In the genomic region with DNA sequence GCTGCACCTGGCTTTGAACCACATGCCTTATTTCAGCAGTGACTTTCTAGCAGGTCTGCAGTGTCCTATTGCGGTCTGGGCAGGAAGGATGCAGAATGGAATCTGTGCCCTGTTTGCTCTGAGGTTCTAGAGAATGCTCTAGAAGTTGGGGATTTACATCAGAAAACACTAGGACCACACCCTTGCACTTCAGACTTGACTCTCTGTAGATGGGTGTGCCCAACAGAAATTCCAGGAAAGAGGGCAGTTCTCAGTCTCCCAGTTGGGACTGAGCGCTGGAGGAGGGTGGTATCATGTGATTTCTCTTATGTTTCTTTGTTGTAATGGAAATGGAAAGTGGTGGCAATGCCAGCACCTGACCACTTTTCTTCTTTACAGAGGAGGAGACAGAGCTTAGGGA, we compare ENCODE assay signal across 20 mouse cellular contexts. TPM values are rescaled to one million over a fixed set of nuclear protein-coding genes. Genes with fewer than 3 reads are reported as not detected.
DNase-seq lines count a peak whose midpoint lies in the region; ATAC-seq lines count a peak whose summit lies in the region.
"Had no signal": no experiment of that assay in that cellular context is flagged by ENCODE, and none has a peak within 500 bp of the region (broad histone marks: within the 10 kb centered on the region; RNA-seq: fewer than 3 reads in every experiment).

No protein-coding gene starts in this region.

- H3K27ac ChIP-seq in midbrain, embryonic 10.5 days (replicated peaks): peak overlapping the region; percentile 15; the same call in 1 of the 2 replicates
- no peak overlapping the region for H3K27ac ChIP-seq in midbrain, embryonic 15.5 days
- peak overlapping the region; percentile 78 for H3K27ac ChIP-seq in embryonic facial prominence, embryonic 10.5 days (replicated peaks)
- peak overlapping the region; percentile 94 for H3K27ac ChIP-seq in limb, embryonic 12.5 days
- H3K27ac ChIP-seq: gastrocnemius, adult 2 months; heart, embryonic 13.5 days; hindbrain, postnatal 0 days; liver, embryonic 15.5 days had no signal

- H3K27me3 ChIP-seq in midbrain, embryonic 10.5 days (ENCODE audit: low read depth, poor library complexity, severe bottlenecking): peaks cover 37% of the 10 kb centered on the region
- H3K27me3 ChIP-seq in midbrain, embryonic 15.5 days (replicated peaks): peaks cover 10% of the 10 kb centered on the region
- H3K27me3 ChIP-seq in embryonic facial prominence, embryonic 10.5 days (replicated peaks; ENCODE audit: low read depth, poor library complexity, severe bottlenecking): peaks cover 9% of the 10 kb centered on the region; the same call in 1 of the 2 replicates
- H3K27me3 ChIP-seq in limb, embryonic 12.5 days: no peaks in the 10 kb centered on the region
- H3K27me3 ChIP-seq: embryonic facial prominence, embryonic 15.5 days; heart, embryonic 13.5 days; stomach, embryonic 15.5 days had no signal

- no peak for ATAC-seq in midbrain, embryonic 15.5 days (replicated peaks)
- ATAC-seq in limb, embryonic 12.5 days (ENCODE audit: insufficient number of reproducible peaks, insufficient read depth, low FRiP score, low TSS enrichment, low read depth): no peak
- ATAC-seq: hindbrain, postnatal 0 days had no signal

- no peak overlapping the region for H3K4me2 ChIP-seq in midbrain, embryonic 15.5 days
- peak overlapping the region; percentile 40 for H3K4me2 ChIP-seq in limb, embryonic 12.5 days
- H3K4me2 ChIP-seq: embryonic facial prominence, embryonic 15.5 days; heart, embryonic 13.5 days; liver, embryonic 15.5 days; stomach, embryonic 15.5 days had no signal

- DNase-seq in midbrain, embryonic 10.5 days (ENCODE audit: low spot score): no peak
- no peak for DNase-seq in embryonic facial prominence, embryonic 10.5 days (ENCODE audit: low spot score)
- DNase-seq in Muller cell, postnatal 12 days (ENCODE audit: inconsistent ontology term): no peak
- no peak for DNase-seq in adrenal gland, postnatal 36 days
- DNase-seq in adrenal gland, postnatal 25 days: no peak
- DNase-seq: adrenal gland, adult 2 months; cerebellum, adult 9-11 months; gastrocnemius, adult 2 months; kidney, adult 8-10 months; kidney, postnatal 25 days; right cerebral cortex, postnatal 25 days; thymus, adult 2 months had no signal

- H3K36me3 ChIP-seq in midbrain, embryonic 10.5 days: no peaks in the 10 kb centered on the region
- no peaks in the 10 kb centered on the region for H3K36me3 ChIP-seq in midbrain, embryonic 15.5 days (replicated peaks)
- no peaks in the 10 kb centered on the region for H3K36me3 ChIP-seq in embryonic facial prominence, embryonic 10.5 days (replicated peaks)
- H3K36me3 ChIP-seq in limb, embryonic 12.5 days: no peaks in the 10 kb centered on the region
- H3K36me3 ChIP-seq: embryonic facial prominence, embryonic 15.5 days; G1E; heart, embryonic 13.5 days; liver, embryonic 15.5 days; stomach, embryonic 15.5 days had no signal

- WGBS in midbrain, embryonic 10.5 days: 90% methylated on average over 2 of the region's 2 CpGs
- 94% methylated on average over 2 of the region's 2 CpGs for WGBS in midbrain, embryonic 15.5 days
- 89% methylated on average over 2 of the region's 2 CpGs for WGBS in embryonic facial prominence, embryonic 10.5 days
- WGBS in limb, embryonic 12.5 days: 87% methylated on average over 2 of the region's 2 CpGs

- H3K4me1 ChIP-seq in midbrain, embryonic 10.5 days: peaks cover 47% of the 10 kb centered on the region
- H3K4me1 ChIP-seq in midbrain, embryonic 15.5 days: peaks cover 29% of the 10 kb centered on the region
- H3K4me1 ChIP-seq in embryonic facial prominence, embryonic 10.5 days: peaks cover 65% of the 10 kb centered on the region
- H3K4me1 ChIP-seq in limb, embryonic 12.5 days (replicated peaks): peaks cover 59% of the 10 kb centered on the region

- no peak overlapping the region for H3K4me3 ChIP-seq in midbrain, embryonic 10.5 days
- H3K4me3 ChIP-seq in midbrain, embryonic 15.5 days: no peak overlapping the region
- no peak overlapping the region for H3K4me3 ChIP-seq in embryonic facial prominence, embryonic 10.5 days
- H3K4me3 ChIP-seq in limb, embryonic 12.5 days (replicated peaks): no peak overlapping the region
- H3K4me3 ChIP-seq: embryonic facial prominence, embryonic 15.5 days; gastrocnemius, adult 2 months; heart, embryonic 13.5 days; liver, embryonic 15.5 days; stomach, embryonic 15.5 days had no signal

- H3K9ac ChIP-seq in midbrain, embryonic 15.5 days: no peak overlapping the region
- H3K9ac ChIP-seq in limb, embryonic 12.5 days (replicated peaks): no peak overlapping the region
- H3K9ac ChIP-seq: embryonic facial prominence, embryonic 15.5 days; heart, embryonic 13.5 days; liver, embryonic 15.5 days; stomach, embryonic 15.5 days had no signal

- H3K9me3 ChIP-seq in midbrain, embryonic 10.5 days (replicated peaks): no peaks in the 10 kb centered on the region
- no peaks in the 10 kb centered on the region for H3K9me3 ChIP-seq in midbrain, embryonic 15.5 days
- H3K9me3 ChIP-seq in embryonic facial prominence, embryonic 10.5 days: no peaks in the 10 kb centered on the region
- H3K9me3 ChIP-seq in limb, embryonic 12.5 days: 0 out of 2 replicates have a peak, but pooled peaks cover 4% of the 10 kb centered on the region
- H3K9me3 ChIP-seq: embryonic facial prominence, embryonic 15.5 days; heart, embryonic 13.5 days; liver, embryonic 15.5 days; stomach, embryonic 15.5 days had no signal

RNA-seq across cellular contexts. Expression of a gene that starts 1.7 kb away (rescaled TPM):
- 62.5 and 74.5 TPM in 2 replicates for polyA plus RNA-seq in midbrain, embryonic 10.5 days (2016; fragmentation: Nextera tagmentation; extraction: Ambion mirVana)
- polyA plus RNA-seq in midbrain, embryonic 15.5 days (2015; fragmentation: Nextera tagmentation; extraction: Ambion mirVana): 106 and 108 TPM in 2 replicates
- 115 and 131 TPM in 2 replicates for polyA plus RNA-seq in embryonic facial prominence, embryonic 10.5 days (2016; fragmentation: Nextera tagmentation; extraction: Ambion mirVana)
- 176 and 187 TPM in 2 replicates for polyA plus RNA-seq in limb, embryonic 12.5 days (2016; fragmentation: Nextera tagmentation; extraction: Ambion mirVana)
- total RNA-seq in adrenal gland, postnatal 36 days (2021): 100 to 1,000 TPM in 1 of 2 experiments, 10 to 100 TPM in 1; 51.6 to 117 TPM
- total RNA-seq in adrenal gland, postnatal 25 days (2021): 54.4 and 55.9 TPM in 2 replicates
- polyA plus RNA-seq: G1E had no signal
